20 mouse cellular contexts compared by ENCODE assay signal in the genomic region with DNA sequence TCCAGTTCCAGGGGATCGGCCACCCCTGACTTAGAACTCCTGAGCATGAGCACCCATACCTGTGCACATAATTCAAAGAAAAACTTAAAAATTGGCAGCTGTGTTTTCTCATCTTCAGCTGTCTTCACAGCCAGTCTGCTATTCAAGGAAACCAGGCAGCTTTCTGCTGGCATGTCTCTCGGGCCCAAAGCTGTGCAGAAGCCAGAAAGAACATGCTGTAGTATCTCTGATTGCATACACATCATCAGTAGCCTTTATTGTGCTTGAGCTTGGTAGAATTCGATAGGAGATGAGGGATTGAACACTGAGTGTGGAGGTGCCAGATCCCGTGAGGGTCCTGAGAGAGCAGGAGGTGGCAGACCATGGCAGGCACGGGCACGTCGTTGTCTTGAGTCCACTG. TPM values are rescaled to one million over a fixed set of nuclear protein-coding genes. Genes with fewer than 3 reads are reported as not detected.
DNase-seq lines count a peak whose midpoint lies in the region; ATAC-seq lines count a peak whose summit lies in the region.
"Had no signal": no experiment of that assay in that cellular context is flagged by ENCODE, and none has a peak within 500 bp of the region (broad histone marks: within the 10 kb centered on the region; RNA-seq: fewer than 3 reads in every experiment).

No protein-coding gene starts in this region.

- H3K9ac ChIP-seq in forebrain, embryonic 14.5 days (ENCODE audit: low read length) = no peak overlapping the region
- H3K9ac ChIP-seq in forebrain, embryonic 12.5 days = no peak overlapping the region
- H3K9ac ChIP-seq: embryonic facial prominence, embryonic 15.5 days; hindbrain, embryonic 12.5 days had no signal

- DNase-seq in forebrain, embryonic 14.5 days (ENCODE audit: low spot score) = peak; percentile 46
- peak; percentile 56 for DNase-seq in layer of hippocampus, adult 9-11 months
- no peak for DNase-seq in layer of hippocampus, adult 11-12 months (ENCODE audit: low spot score)
- peak; percentile 67 for DNase-seq in brain, adult 2 months (ENCODE audit: low read depth, low spot score)
- peak; percentile 43 for DNase-seq in telencephalon, adult 2 months (ENCODE audit: low read depth, low spot score)
- DNase-seq in kidney, adult 18-20 months = no peak
- DNase-seq: adrenal gland, postnatal 10 days; cerebellum, adult 11-12 months; cerebellum, adult 9-10 months; gastrocnemius, postnatal 10 days; heart, adult 18-20 months; heart, postnatal 10 days; heart, postnatal 4 days had no signal

- no peaks in the 10 kb centered on the region for H3K27me3 ChIP-seq in forebrain, embryonic 14.5 days (replicated peaks; ENCODE audit: control insufficient read depth, insufficient read depth, low read length)
- no peaks in the 10 kb centered on the region for H3K27me3 ChIP-seq in forebrain, embryonic 12.5 days
- H3K27me3 ChIP-seq: embryonic facial prominence, embryonic 15.5 days; hindbrain, embryonic 12.5 days had no signal

- no peak overlapping the region for H3K4me3 ChIP-seq in forebrain, embryonic 14.5 days (ENCODE audit: low read depth, low read length)
- H3K4me3 ChIP-seq in forebrain, embryonic 12.5 days (replicated peaks) = no peak overlapping the region
- H3K4me3 ChIP-seq: embryonic facial prominence, embryonic 15.5 days; erythroblast, embryonic 14.5 days; heart, embryonic 10.5 days; hindbrain, embryonic 12.5 days had no signal

- 0 out of 2 replicates have a peak overlapping the region, but pooled peaks have one; percentile 28 for H3K27ac ChIP-seq in forebrain, embryonic 14.5 days (ENCODE audit: low read depth, low read length)
- H3K27ac ChIP-seq in forebrain, embryonic 12.5 days = no peak overlapping the region
- H3K27ac ChIP-seq: embryonic facial prominence, embryonic 15.5 days; heart, embryonic 10.5 days; hindbrain, embryonic 12.5 days had no signal

- WGBS in forebrain, embryonic 14.5 days = 89% methylated on average over 7 of the region's 7 CpGs
- WGBS in forebrain, embryonic 12.5 days = 96% methylated on average over 7 of the region's 7 CpGs

- no peaks in the 10 kb centered on the region for H3K9me3 ChIP-seq in forebrain, embryonic 14.5 days (replicated peaks; ENCODE audit: control insufficient read depth, low read length)
- H3K9me3 ChIP-seq in forebrain, embryonic 12.5 days = no peaks in the 10 kb centered on the region
- H3K9me3 ChIP-seq: embryonic facial prominence, embryonic 15.5 days; heart, embryonic 10.5 days had no signal

- H3K4me2 ChIP-seq in forebrain, embryonic 14.5 days (ENCODE audit: low read length) = no peak overlapping the region
- H3K4me2 ChIP-seq in forebrain, embryonic 12.5 days = no peak overlapping the region
- H3K4me2 ChIP-seq: embryonic facial prominence, embryonic 15.5 days; hindbrain, embryonic 12.5 days had no signal

- peaks cover 13% of the 10 kb centered on the region for H3K4me1 ChIP-seq in forebrain, embryonic 14.5 days (ENCODE audit: control insufficient read depth, insufficient read depth, low read length)
- peaks cover 28% of the 10 kb centered on the region for H3K4me1 ChIP-seq in forebrain, embryonic 12.5 days

- peaks cover 39% of the 10 kb centered on the region for H3K36me3 ChIP-seq in forebrain, embryonic 14.5 days (ENCODE audit: control insufficient read depth, insufficient read depth, low read length)
- peaks cover 53% of the 10 kb centered on the region for H3K36me3 ChIP-seq in forebrain, embryonic 12.5 days (replicated peaks)

- no peak for ATAC-seq in forebrain, embryonic 14.5 days
- no peak for ATAC-seq in forebrain, embryonic 12.5 days (ENCODE audit: low FRiP score)
- ATAC-seq: hindbrain, embryonic 16.5 days; inflammation-experienced regulatory T-cells, adult 6 months had no signal

RNA-seq across cellular contexts. Expression of gene Ypel1, which starts 3.5 kb away (rescaled TPM):
- polyA plus RNA-seq in forebrain, embryonic 14.5 days (2014; fragmentation: Nextera tagmentation; extraction: Ambion mirVana) = 180 and 195 TPM in 2 replicates
- polyA plus RNA-seq in forebrain, embryonic 12.5 days (2016; fragmentation: Nextera tagmentation; extraction: Ambion mirVana) = 119 and 121 TPM in 2 replicates

RNA-seq across cellular contexts. Expression of gene Ppil2, which starts 38.1 kb away (rescaled TPM):
- polyA plus RNA-seq in forebrain, embryonic 14.5 days (2014; fragmentation: Nextera tagmentation; extraction: Ambion mirVana) = 146 and 153 TPM in 2 replicates
- polyA plus RNA-seq in forebrain, embryonic 12.5 days (2016; fragmentation: Nextera tagmentation; extraction: Ambion mirVana) = 149 and 160 TPM in 2 replicates

RNA-seq across cellular contexts. Expression of gene 2610318N02Rik, which starts 52.0 kb away (rescaled TPM):
- polyA plus RNA-seq in forebrain, embryonic 14.5 days (2014; fragmentation: Nextera tagmentation; extraction: Ambion mirVana) = 21.5 and 27.6 TPM in 2 replicates
- 79.2 and 79.9 TPM in 2 replicates for polyA plus RNA-seq in forebrain, embryonic 12.5 days (2016; fragmentation: Nextera tagmentation; extraction: Ambion mirVana)

RNA-seq across cellular contexts. Expression of gene Sdf2l1, which starts 59.2 kb away (rescaled TPM):
- 33.3 and 40.9 TPM in 2 replicates for polyA plus RNA-seq in forebrain, embryonic 14.5 days (2014; fragmentation: Nextera tagmentation; extraction: Ambion mirVana)
- polyA plus RNA-seq in forebrain, embryonic 12.5 days (2016; fragmentation: Nextera tagmentation; extraction: Ambion mirVana) = 63.8 and 66.3 TPM in 2 replicates

Comparison
In these comparisons a context has a peak if more than half of its experiments do, and no peak if none do; other contexts are left out.
1. DNase-seq: peak in forebrain, embryonic 14.5 days (single experiment), layer of hippocampus, adult 9-11 months (single experiment), brain, adult 2 months (single experiment) and telencephalon, adult 2 months (single experiment); none in layer of hippocampus, adult 11-12 months (single experiment) and kidney, adult 18-20 months (single experiment).